Mouse (Mus musculus): ENCODE data around the gene Sdhb. TPM values are rescaled to one million over a fixed set of nuclear protein-coding genes. Genes with fewer than 3 reads are reported as not detected.

The Sdhb gene
- polyA plus RNA-seq, 1 experiment from 2014 or later: 412 TPM

- Histone ChIP-seq H3K4me2 (no peak overlapping the region), H3K4me1 (no peaks in the 10 kb centered on the region), H3K27ac (no peak overlapping the region), H3K9me3 (no peaks in the 10 kb centered on the region), H3K27me3 (no peaks in the 10 kb centered on the region), H3K9ac (no peak overlapping the region), H3K36me3 (no peaks in the 10 kb centered on the region), H3K4me3 (no peak overlapping the region)
- 80% methylated on average over 8 of the region's 8 CpGs for WGBS
- no peak for ATAC-seq (ENCODE audit: insufficient number of reproducible peaks, insufficient read depth, low FRiP score, low TSS enrichment, low read depth)
Observed at GRCm38 (mm10) chr4:140949052-140949451, 12.0 kb upstream of the Sdhb start.

GRCm38 (mm10) chr4:140949616-140950015, 11.4 kb upstream of the Sdhb start:
- H3K9me3 ChIP-seq: no peaks in the 10 kb centered on the region
- ATAC-seq (ENCODE audit: insufficient number of reproducible peaks, insufficient read depth, low FRiP score, low TSS enrichment, low read depth): no peak
- WGBS: 81% methylated on average over 16 of the region's 16 CpGs

GRCm38 (mm10) chr4:140950574-140950973, 10.4 kb upstream of the Sdhb start:
- Histone ChIP-seq H3K4me2 (no peak overlapping the region), H3K4me1 (no peaks in the 10 kb centered on the region), H3K27me3 (peaks cover 4% of the 10 kb centered on the region; the same call in 1 of the 2 replicates), H3K9me3 (no peaks in the 10 kb centered on the region), H3K9ac (no peak overlapping the region), H3K36me3 (no peaks in the 10 kb centered on the region), H3K27ac (no peak overlapping the region), H3K4me3 (no peak overlapping the region)
- ATAC-seq (ENCODE audit: insufficient number of reproducible peaks, insufficient read depth, low FRiP score, low TSS enrichment, low read depth): no peak
- 84% methylated on average over 3 of the region's 3 CpGs for WGBS

More at GRCm38 (mm10) chr4:140949616-140950015, 11.4 kb upstream of the Sdhb start:
- H3K4me2 ChIP-seq: no peak overlapping the region
- no peak overlapping the region for H3K27ac ChIP-seq
- no peak overlapping the region for H3K4me3 ChIP-seq
- no peaks in the 10 kb centered on the region for H3K4me1 ChIP-seq
- no peaks in the 10 kb centered on the region for H3K27me3 ChIP-seq
- no peak overlapping the region for H3K9ac ChIP-seq
- H3K36me3 ChIP-seq: no peaks in the 10 kb centered on the region

GRCm38 (mm10) chr4:140951861-140952641, 9.0 kb upstream of the Sdhb start:
- peaks cover 3% of the 10 kb centered on the region for H3K4me1 ChIP-seq
- H3K27me3 ChIP-seq: peaks cover 10% of the 10 kb centered on the region
- WGBS: 82% methylated on average over 18 of the region's 18 CpGs
- ATAC-seq (ENCODE audit: insufficient number of reproducible peaks, insufficient read depth, low FRiP score, low TSS enrichment, low read depth): no peak
- no peak overlapping the region for H3K4me3 ChIP-seq
- H3K4me2 ChIP-seq: no peak overlapping the region
- no peak overlapping the region for H3K27ac ChIP-seq
- no peaks in the 10 kb centered on the region for H3K9me3 ChIP-seq
- no peaks in the 10 kb centered on the region for H3K36me3 ChIP-seq
- no peak overlapping the region for H3K9ac ChIP-seq

- H3K27ac ChIP-seq: peak overlapping the region; percentile 71
- WGBS: 4% methylated on average over 17 of the region's 17 CpGs
Observed at GRCm38 (mm10) chr4:140957131-140957702, 3.8 kb upstream of the Sdhb start.

GRCm38 (mm10) chr4:140957725-140958124, 3.3 kb upstream of the Sdhb start:
- peak overlapping the region; percentile 66 for H3K9ac ChIP-seq
- peak overlapping the region; percentile 47 for H3K4me3 ChIP-seq
- H3K27ac ChIP-seq: peak overlapping the region; percentile 71
- no peaks in the 10 kb centered on the region for H3K36me3 ChIP-seq
- H3K4me2 ChIP-seq: peak overlapping the region; percentile 87
- H3K27me3 ChIP-seq: peaks cover 12% of the 10 kb centered on the region
- no peaks in the 10 kb centered on the region for H3K9me3 ChIP-seq
- ATAC-seq (ENCODE audit: insufficient number of reproducible peaks, insufficient read depth, low FRiP score, low TSS enrichment, low read depth): 0 out of 2 replicates have a peak, but pooled peaks have one; percentile 16
- H3K4me1 ChIP-seq: peaks cover 34% of the 10 kb centered on the region
- WGBS: 2% methylated on average over 13 of the region's 13 CpGs

More at GRCm38 (mm10) chr4:140957131-140957702, 3.8 kb upstream of the Sdhb start:
- peak overlapping the region; percentile 66 for H3K9ac ChIP-seq
- H3K36me3 ChIP-seq: no peaks in the 10 kb centered on the region
- peak overlapping the region; percentile 47 for H3K4me3 ChIP-seq
- H3K27me3 ChIP-seq: peaks cover 12% of the 10 kb centered on the region
- peak overlapping the region; percentile 87 for H3K4me2 ChIP-seq
- peaks cover 29% of the 10 kb centered on the region for H3K4me1 ChIP-seq
- ATAC-seq (ENCODE audit: insufficient number of reproducible peaks, insufficient read depth, low FRiP score, low TSS enrichment, low read depth): no peak
- no peaks in the 10 kb centered on the region for H3K9me3 ChIP-seq

GRCm38 (mm10) chr4:140958319-140958718, 2.7 kb upstream of the Sdhb start:
- Histone ChIP-seq H3K4me2 (no peak overlapping the region), H3K36me3 (no peaks in the 10 kb centered on the region), H3K4me1 (peaks cover 40% of the 10 kb centered on the region), H3K27ac (no peak overlapping the region), H3K9ac (no peak overlapping the region), H3K27me3 (peaks cover 12% of the 10 kb centered on the region), H3K4me3 (no peak overlapping the region), H3K9me3 (no peaks in the 10 kb centered on the region)
- ATAC-seq (ENCODE audit: insufficient number of reproducible peaks, insufficient read depth, low FRiP score, low TSS enrichment, low read depth): no peak
- WGBS: 61% methylated on average over 6 of the region's 6 CpGs

- no peak for ATAC-seq (ENCODE audit: insufficient number of reproducible peaks, insufficient read depth, low FRiP score, low TSS enrichment, low read depth)
- Histone ChIP-seq H3K9ac (no peak overlapping the region), H3K27ac (no peak overlapping the region), H3K27me3 (peaks cover 12% of the 10 kb centered on the region), H3K9me3 (no peaks in the 10 kb centered on the region), H3K36me3 (no peaks in the 10 kb centered on the region), H3K4me1 (peaks cover 45% of the 10 kb centered on the region), H3K4me2 (no peak overlapping the region), H3K4me3 (no peak overlapping the region)
- 89% methylated on average over 7 of the region's 7 CpGs for WGBS
Observed at GRCm38 (mm10) chr4:140959128-140959679, 1.8 kb upstream of the Sdhb start.

GRCm38 (mm10) chr4:140959715-140960479, 1.1 kb upstream of the Sdhb start:
- WGBS: 79% methylated on average over 10 of the region's 10 CpGs
- ATAC-seq (ENCODE audit: insufficient number of reproducible peaks, insufficient read depth, low FRiP score, low TSS enrichment, low read depth): no peak
- H3K4me2 ChIP-seq: peak overlapping the region; percentile 96

GRCm38 (mm10) chr4:140961467-140962206, 634 bp downstream of the Sdhb start:
- peaks cover 50% of the 10 kb centered on the region for H3K4me1 ChIP-seq
- peaks cover 6% of the 10 kb centered on the region for H3K27me3 ChIP-seq
- H3K4me2 ChIP-seq: peak overlapping the region; percentile 96
- no peaks in the 10 kb centered on the region for H3K9me3 ChIP-seq
- peak overlapping the region; percentile 67 for H3K4me3 ChIP-seq
- peaks cover 9% of the 10 kb centered on the region for H3K36me3 ChIP-seq
- peak; percentile 16 for ATAC-seq (ENCODE audit: insufficient number of reproducible peaks, insufficient read depth, low FRiP score, low TSS enrichment, low read depth)
- 1% methylated on average over 35 of the region's 38 CpGs for WGBS
- peak overlapping the region; percentile 73 for H3K27ac ChIP-seq
- peak overlapping the region; percentile 85 for H3K9ac ChIP-seq

More at GRCm38 (mm10) chr4:140959715-140960479, 1.1 kb upstream of the Sdhb start:
- Histone ChIP-seq H3K4me3 (peak overlapping the region; percentile 67; the same call in 1 of the 2 replicates), H3K27me3 (peaks cover 12% of the 10 kb centered on the region), H3K36me3 (no peaks in the 10 kb centered on the region), H3K9ac (no peak overlapping the region), H3K9me3 (no peaks in the 10 kb centered on the region), H3K4me1 (peaks cover 50% of the 10 kb centered on the region), H3K27ac (0 out of 2 replicates have a peak overlapping the region, but pooled peaks have one; percentile 73)

All from embryonic facial prominence, embryonic 13.5 days (tissue).